Mouse (Mus musculus) embryonic facial prominence, embryonic 13.5 days (tissue): Measurements from ENCODE around the gene Wwox. TPM values are rescaled to one million over a fixed set of nuclear protein-coding genes. Genes with fewer than 3 reads are reported as not detected.
A peak's percentile ranks its signal among the peaks of the same experiment; 100 is the strongest.

Experiments used
- ATAC-seq: fragments of 200-750 bp; cut with Nextera tagmentation; 2 replicates; pipeline ENCODE4 v1.8.0; 2017; ENCODE audit warnings: low read depth; ENCODE audit not compliant: insufficient number of reproducible peaks, insufficient read depth, low FRiP score, low TSS enrichment
- H3K27ac ChIP-seq: fragments of 300-500 bp; sonication (generic); 2 replicates; pipeline ENCODE4 v1.5.1; 2015; ENCODE audit warnings: moderate library complexity, mild to moderate bottlenecking, inconsistent platforms
- H3K27me3 ChIP-seq: fragments of 300-500 bp; sonication (generic); 2 replicates; pipeline ENCODE4 v1.6.1; 2015; ENCODE audit warnings: mild to moderate bottlenecking, inconsistent platforms
- H3K36me3 ChIP-seq: fragments of 300-500 bp; sonication (generic); 2 replicates; pipeline ENCODE4 v1.6.1; 2015; ENCODE audit warnings: mild to moderate bottlenecking, inconsistent platforms
- H3K4me1 ChIP-seq: fragments of 300-500 bp; sonication (generic); 2 replicates; pipeline ENCODE4 v1.6.1; 2015; ENCODE audit warnings: inconsistent platforms
- H3K4me2 ChIP-seq: fragments of 300-500 bp; sonication (generic); 2 replicates; pipeline ENCODE4 v1.6.1; 2015; ENCODE audit warnings: moderate library complexity, mild to moderate bottlenecking, inconsistent platforms
- H3K4me3 ChIP-seq: fragments of 300-500 bp; sonication (generic); 2 replicates; pipeline ENCODE4 v1.5.1; 2015; ENCODE audit warnings: mild to moderate bottlenecking, inconsistent platforms
- H3K9ac ChIP-seq: fragments of 300-500 bp; sonication (generic); 2 replicates; pipeline ENCODE4 v1.6.1; 2015; ENCODE audit warnings: mild to moderate bottlenecking, inconsistent platforms
- H3K9me3 ChIP-seq: fragments of 300-500 bp; sonication (generic); 2 replicates; pipeline ENCODE4 v1.6.1; 2016; ENCODE audit warnings: inconsistent platforms
- WGBS: fragments of 180-500 bp; shearing (Covaris S2); methylation state at CpG from one replicate; pipeline ENCODE4 v1.1.7; 2015; ENCODE audit warnings: mixed read lengths; 5-methylcytosine and 5-hydroxymethylcytosine counted together
- polyA plus RNA-seq: library from polyadenylated mRNA; unstranded; fragments of >200 nt; fragmentation: Nextera tagmentation; extraction: Ambion mirVana; gene quantifications from 2 replicates; pipeline ENCODE4 v1.2.1, GENCODE M21; 2015

Wwox gene
- polyA plus RNA-seq, 1 experiment from 2014 or later, result 11.5 TPM

DNA sequence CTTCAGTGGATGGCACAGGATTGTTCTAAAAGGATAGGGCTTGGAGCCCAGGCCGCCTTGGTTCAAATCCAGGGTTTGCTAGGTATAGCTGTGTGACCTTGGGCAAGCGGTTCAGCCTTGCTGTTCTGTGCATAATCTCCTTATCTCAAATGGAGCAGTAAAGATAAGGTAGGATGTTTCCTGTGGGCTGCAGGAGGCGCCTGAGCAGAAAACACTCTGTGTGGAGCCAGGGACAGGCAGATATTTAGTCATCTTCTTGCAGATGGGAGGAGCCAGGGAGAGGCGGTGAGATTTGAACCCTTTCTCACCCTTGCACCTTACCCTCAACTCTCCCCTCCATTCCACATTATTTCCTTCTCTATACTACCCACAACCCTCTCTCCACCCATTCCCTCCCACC is 490.1 kb downstream of the Wwox start:
- Histone ChIP-seq H3K4me1 (peaks cover 22% of the 10 kb centered on the region), H3K9ac (no peak overlapping the region), H3K36me3 (no peaks in the 10 kb centered on the region), H3K4me3 (no peak overlapping the region), H3K4me2 (no peak overlapping the region), H3K27me3 (peaks cover 4% of the 10 kb centered on the region; the same call in 1 of the 2 replicates), H3K9me3 (no peaks in the 10 kb centered on the region), H3K27ac (no peak overlapping the region)
- WGBS, result 87% methylated on average over 4 of the region's 4 CpGs
- no peak for ATAC-seq

DNA sequence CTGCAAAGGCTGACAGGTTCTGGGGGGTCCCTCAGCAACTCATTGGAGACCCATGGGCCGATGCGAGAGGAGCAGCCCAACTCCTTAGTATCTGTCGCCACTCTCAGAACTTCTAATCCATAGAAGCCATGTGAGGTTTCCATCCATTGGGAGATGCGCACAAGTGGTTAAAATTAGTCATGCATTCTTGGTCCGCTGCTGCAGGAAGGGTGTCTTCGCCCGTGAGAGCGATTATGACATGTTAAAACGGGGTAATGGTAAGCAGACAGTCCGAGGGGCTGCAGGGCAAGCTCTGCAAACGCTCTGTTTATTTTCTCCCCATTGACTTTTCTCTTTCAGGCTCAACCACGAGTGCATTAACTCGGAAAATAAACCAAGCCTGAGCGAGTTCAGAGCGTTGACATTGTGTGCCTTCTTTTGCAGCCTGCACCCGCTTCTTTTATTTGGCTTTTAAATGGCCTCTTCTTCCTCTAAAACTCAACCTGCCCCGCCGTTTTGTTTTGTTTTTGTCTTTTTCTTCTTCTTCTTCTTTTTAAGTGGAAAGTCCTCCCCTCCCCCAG is 492.7 kb downstream of the Wwox start:
- no peak for ATAC-seq
- no peak overlapping the region; the same call in 1 of the 2 replicates for H3K4me3 ChIP-seq
- peaks cover 31% of the 10 kb centered on the region for H3K4me1 ChIP-seq
- no peak overlapping the region for H3K9ac ChIP-seq
- H3K27me3 ChIP-seq, result peaks cover 4% of the 10 kb centered on the region; the same call in 1 of the 2 replicates
- peak overlapping the region; percentile 64 for H3K27ac ChIP-seq
- no peaks in the 10 kb centered on the region for H3K36me3 ChIP-seq
- peak overlapping the region; percentile 50 for H3K4me2 ChIP-seq
- WGBS, result 13% methylated on average over 18 of the region's 18 CpGs
- H3K9me3 ChIP-seq, result no peaks in the 10 kb centered on the region

DNA sequence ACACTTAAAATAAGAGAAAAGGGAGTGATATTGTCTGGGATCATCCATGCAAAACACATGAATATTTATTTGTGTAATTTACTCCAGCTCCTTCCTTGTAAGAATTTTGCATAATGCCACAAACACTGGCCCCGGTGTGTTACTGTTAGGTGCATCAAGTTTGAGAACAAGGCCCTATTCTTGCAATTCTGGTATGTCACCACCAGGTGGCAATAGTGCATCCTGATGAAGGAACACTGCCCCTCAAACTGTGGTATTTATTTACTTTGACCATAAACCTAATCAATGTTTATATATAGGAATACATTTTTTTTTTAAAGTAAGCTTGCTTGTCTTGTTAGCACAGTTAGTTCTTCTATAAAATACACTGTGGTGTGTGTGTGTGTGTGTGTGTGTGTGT is 493.8 kb downstream of the Wwox start:
- no peak for ATAC-seq
- Histone ChIP-seq H3K4me1 (peaks cover 26% of the 10 kb centered on the region), H3K27ac (no peak overlapping the region), H3K9ac (no peak overlapping the region), H3K27me3 (peaks cover 10% of the 10 kb centered on the region; the same call in 1 of the 2 replicates), H3K36me3 (no peaks in the 10 kb centered on the region), H3K4me2 (no peak overlapping the region), H3K9me3 (no peaks in the 10 kb centered on the region), H3K4me3 (no peak overlapping the region)
- WGBS, result 67% methylated on average over 1 of the region's 1 CpGs

DNA sequence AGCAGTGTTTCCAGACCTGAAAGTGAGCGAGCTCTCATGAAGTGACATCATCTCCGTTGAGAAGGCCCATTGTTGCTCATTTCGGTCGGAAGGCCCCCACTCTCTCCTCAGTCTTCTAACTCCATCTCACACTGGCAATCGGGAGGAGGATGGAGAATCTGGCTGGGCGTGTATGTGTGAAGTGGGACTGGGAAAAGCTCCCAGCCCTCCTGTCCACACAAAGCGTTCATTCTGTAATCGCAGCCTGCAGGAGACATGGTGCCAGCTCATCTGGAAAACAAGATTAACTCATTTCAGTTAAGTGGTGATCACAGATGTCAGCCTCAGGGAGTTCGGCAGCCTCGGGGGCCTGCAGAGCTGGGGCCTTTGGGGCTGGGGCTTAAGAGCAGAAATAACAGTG is 497.4 kb downstream of the Wwox start:
- Histone ChIP-seq H3K9ac (no peak overlapping the region), H3K4me2 (no peak overlapping the region), H3K4me3 (no peak overlapping the region), H3K27me3 (peaks cover 6% of the 10 kb centered on the region; the same call in 1 of the 2 replicates), H3K36me3 (no peaks in the 10 kb centered on the region), H3K4me1 (peaks cover 22% of the 10 kb centered on the region), H3K9me3 (no peaks in the 10 kb centered on the region), H3K27ac (no peak overlapping the region)
- 13% methylated on average over 10 of the region's 10 CpGs for WGBS
- ATAC-seq, result 0 out of 2 replicates have a peak, but pooled peaks have one; percentile 48

DNA sequence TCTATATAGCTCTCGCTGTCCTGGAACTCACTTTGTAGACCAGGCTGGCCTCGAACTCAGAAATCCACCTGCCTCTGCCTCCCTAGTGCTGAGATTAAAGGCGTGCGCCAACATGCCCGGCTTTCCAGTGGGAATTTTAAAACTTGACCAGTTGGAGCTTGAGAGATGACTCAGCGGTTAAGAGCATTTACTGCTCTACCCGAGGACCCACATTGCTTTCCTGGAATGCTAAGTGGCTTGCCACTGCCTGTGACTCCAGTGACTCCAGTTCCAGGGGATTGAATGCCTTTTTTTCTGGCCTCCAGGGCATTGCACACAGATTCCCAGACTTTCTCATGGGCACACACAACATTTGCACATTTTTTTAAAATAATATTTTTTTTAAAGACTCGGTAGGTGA is 499.9 kb downstream of the Wwox start:
- no peak for ATAC-seq
- H3K36me3 ChIP-seq, result no peaks in the 10 kb centered on the region
- no peak overlapping the region for H3K4me2 ChIP-seq
- 85% methylated on average over 8 of the region's 8 CpGs for WGBS
- H3K27ac ChIP-seq, result no peak overlapping the region
- no peak overlapping the region for H3K9ac ChIP-seq
- no peaks in the 10 kb centered on the region for H3K9me3 ChIP-seq
- H3K4me1 ChIP-seq, result peaks cover 10% of the 10 kb centered on the region
- H3K4me3 ChIP-seq, result no peak overlapping the region
- H3K27me3 ChIP-seq, result peaks cover 6% of the 10 kb centered on the region; the same call in 1 of the 2 replicates

DNA sequence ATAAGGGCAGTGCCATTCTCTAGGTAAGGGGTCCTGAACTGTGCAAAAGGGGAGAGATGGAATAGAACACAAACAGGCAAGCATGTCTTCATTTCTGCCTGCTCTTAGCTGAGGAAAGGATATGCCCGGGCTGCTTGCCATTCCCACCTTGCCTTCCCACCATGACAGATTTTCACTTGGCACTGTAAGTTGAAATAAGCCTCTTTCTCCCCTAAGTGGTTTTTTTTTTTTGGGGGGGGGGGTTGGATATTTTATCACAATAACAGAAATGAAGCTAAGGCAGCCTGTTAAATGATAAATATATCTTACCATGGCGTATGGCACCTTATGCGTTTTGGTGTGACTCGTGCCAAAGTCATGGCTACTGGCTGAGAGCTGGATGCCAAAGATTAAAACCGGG is 501.6 kb downstream of the Wwox start:
- Histone ChIP-seq H3K4me2 (no peak overlapping the region), H3K9ac (no peak overlapping the region), H3K4me1 (peaks cover 10% of the 10 kb centered on the region), H3K4me3 (no peak overlapping the region), H3K27me3 (peaks cover 6% of the 10 kb centered on the region; the same call in 1 of the 2 replicates), H3K27ac (no peak overlapping the region), H3K9me3 (no peaks in the 10 kb centered on the region), H3K36me3 (no peaks in the 10 kb centered on the region)
- no peak for ATAC-seq
- WGBS, result 92% methylated on average over 5 of the region's 5 CpGs

DNA sequence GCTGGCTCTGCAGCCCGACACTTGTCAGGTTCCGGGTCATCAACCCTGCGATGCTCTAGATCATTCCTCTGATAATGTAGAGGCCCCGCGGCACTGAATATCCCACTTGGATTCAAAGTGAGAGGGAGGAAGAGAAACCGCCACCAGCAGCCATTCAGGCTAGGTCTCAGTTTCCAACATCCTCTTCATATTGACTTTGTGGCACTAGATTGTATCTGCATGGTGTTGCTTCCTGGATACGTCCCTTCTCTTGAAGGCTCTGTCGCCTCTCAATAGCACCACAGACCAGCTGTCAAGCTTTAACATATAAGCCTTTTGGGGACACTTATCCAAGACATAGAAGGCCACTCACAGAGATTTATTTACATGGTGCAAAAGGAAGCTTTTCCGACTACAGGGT is 502.2 kb downstream of the Wwox start:
- H3K27ac ChIP-seq, result no peak overlapping the region
- 83% methylated on average over 9 of the region's 9 CpGs for WGBS
- H3K4me1 ChIP-seq, result peaks cover 6% of the 10 kb centered on the region
- no peak overlapping the region for H3K9ac ChIP-seq
- peaks cover 6% of the 10 kb centered on the region; the same call in 1 of the 2 replicates for H3K27me3 ChIP-seq
- ATAC-seq, result no peak
- H3K4me2 ChIP-seq, result no peak overlapping the region
- no peaks in the 10 kb centered on the region for H3K9me3 ChIP-seq
- H3K36me3 ChIP-seq, result no peaks in the 10 kb centered on the region
- H3K4me3 ChIP-seq, result no peak overlapping the region

- no peak overlapping the region for H3K4me2 ChIP-seq
- no peak overlapping the region for H3K4me3 ChIP-seq
- no peaks in the 10 kb centered on the region for H3K36me3 ChIP-seq
- ATAC-seq, result no peak
- no peaks in the 10 kb centered on the region for H3K4me1 ChIP-seq
- H3K27me3 ChIP-seq, result no peaks in the 10 kb centered on the region
- H3K9ac ChIP-seq, result no peak overlapping the region
- 67% methylated on average over 6 of the region's 6 CpGs for WGBS
- H3K27ac ChIP-seq, result no peak overlapping the region
- H3K9me3 ChIP-seq, result no peaks in the 10 kb centered on the region
Measured at GRCm38 (mm10) chr8:114947921-114948320, 508.5 kb downstream of the Wwox start.

- 57% methylated on average over 8 of the region's 8 CpGs for WGBS
- Histone ChIP-seq H3K36me3 (no peaks in the 10 kb centered on the region), H3K4me3 (no peak overlapping the region), H3K9ac (no peak overlapping the region), H3K9me3 (no peaks in the 10 kb centered on the region), H3K4me2 (no peak overlapping the region), H3K4me1 (peaks cover 23% of the 10 kb centered on the region), H3K27ac (0 out of 2 replicates have a peak overlapping the region, but pooled peaks have one; percentile 11), H3K27me3 (no peaks in the 10 kb centered on the region)
- ATAC-seq, result no peak
Measured at GRCm38 (mm10) chr8:114956377-114957168, 517.1 kb downstream of the Wwox start.

GRCm38 (mm10) chr8:114958437-114959107 is 519.1 kb downstream of the Wwox start:
- ATAC-seq, result 0 out of 2 replicates have a peak, but pooled peaks have one; percentile 32
- 53% methylated on average over 16 of the region's 16 CpGs for WGBS

DNA sequence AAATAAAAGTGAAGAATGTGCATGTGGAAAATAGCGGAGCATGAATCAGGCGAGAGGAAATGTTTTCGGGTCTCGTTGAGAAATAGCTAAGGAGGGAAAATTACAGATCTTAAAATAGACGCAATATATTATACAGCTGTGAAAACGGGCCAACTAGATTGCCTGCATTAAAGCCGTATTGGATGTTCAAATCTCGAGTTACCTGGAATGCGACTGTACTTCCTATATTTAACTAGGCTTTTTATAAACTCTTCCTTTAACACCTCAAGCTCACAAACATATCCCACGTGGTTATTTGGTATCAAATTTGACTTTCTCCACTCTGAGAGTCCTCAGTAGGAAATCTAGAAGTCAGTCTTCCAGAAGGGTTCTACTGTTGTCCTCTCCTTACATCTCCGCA is 520.0 kb downstream of the Wwox start:
- no peaks in the 10 kb centered on the region for H3K27me3 ChIP-seq
- H3K4me1 ChIP-seq, result peaks cover 23% of the 10 kb centered on the region
- 76% methylated on average over 11 of the region's 11 CpGs for WGBS
- H3K4me2 ChIP-seq, result no peak overlapping the region
- H3K36me3 ChIP-seq, result no peaks in the 10 kb centered on the region
- no peaks in the 10 kb centered on the region for H3K9me3 ChIP-seq
- ATAC-seq, result no peak
- H3K9ac ChIP-seq, result no peak overlapping the region
- no peak overlapping the region for H3K27ac ChIP-seq
- H3K4me3 ChIP-seq, result no peak overlapping the region

More at GRCm38 (mm10) chr8:114958437-114959107, 519.1 kb downstream of the Wwox start:
- Histone ChIP-seq H3K9ac (no peak overlapping the region), H3K4me3 (no peak overlapping the region), H3K36me3 (no peaks in the 10 kb centered on the region), H3K27ac (no peak overlapping the region), H3K4me1 (peaks cover 23% of the 10 kb centered on the region), H3K9me3 (no peaks in the 10 kb centered on the region), H3K4me2 (no peak overlapping the region), H3K27me3 (no peaks in the 10 kb centered on the region)
